Mouse (Mus musculus): Measurements from ENCODE around the gene Entpd3. TPM values are rescaled to one million over a fixed set of nuclear protein-coding genes. Genes with fewer than 3 reads are reported as not detected.

Gene Entpd3
- polyA plus RNA-seq, 1 experiment: 0.20 TPM

DNA sequence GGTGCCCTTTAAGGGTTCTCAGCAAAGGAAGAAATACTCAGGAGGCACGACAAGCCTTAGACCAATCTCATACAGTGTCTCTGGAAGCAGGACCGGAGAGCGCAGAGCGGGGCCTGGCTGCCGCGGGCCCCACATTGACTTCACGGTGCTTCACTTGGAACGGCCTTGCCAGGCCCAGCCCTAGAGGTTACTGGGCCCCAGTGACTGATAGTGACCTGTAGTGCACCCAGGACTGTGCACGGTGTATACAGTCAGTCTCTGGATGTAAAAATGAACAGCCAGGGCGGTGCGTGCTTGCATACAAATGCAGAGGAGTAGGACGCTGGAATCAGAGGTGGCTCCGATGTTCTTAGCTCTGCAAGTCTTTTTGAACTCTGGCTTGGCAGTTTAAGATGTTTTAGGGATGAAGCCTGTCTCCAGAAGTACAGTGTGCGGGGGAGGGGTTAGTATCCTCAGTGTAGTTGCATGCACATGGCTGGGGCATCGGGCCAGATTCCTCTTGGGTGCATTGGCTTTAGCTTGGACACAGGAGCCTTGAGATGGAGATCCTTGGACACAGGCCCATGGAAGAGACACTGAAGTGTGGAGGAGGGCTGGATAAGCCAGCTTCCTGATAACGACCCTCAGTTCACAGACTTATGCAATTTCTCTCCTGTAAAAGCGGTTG, 62.7 kb downstream of the Entpd3 start:
- TF ChIP-seq POLR2A (IDR thresholded peaks at IDR 0.05; ENCODE audit: low read depth, low read length) (no peak), CTCF (IDR thresholded peaks at IDR 0.05; ENCODE audit: extremely low read depth, insufficient read depth, insufficient read length, insufficient replicate concordance) (no peak)
- H3K4me3 ChIP-seq (ENCODE audit: extremely low read depth, insufficient read depth, insufficient read length): no peak overlapping the region; the same call in 1 of the 2 replicates
- no peaks in the 10 kb centered on the region for H3K27me3 ChIP-seq (ENCODE audit: control insufficient read depth, insufficient read depth, low read length)
- 58% methylated on average over 17 of the region's 17 CpGs for WGBS
- H3K4me1 ChIP-seq (ENCODE audit: control insufficient read depth, insufficient read depth, insufficient read length): no peaks in the 10 kb centered on the region
- H3K27ac ChIP-seq (ENCODE audit: insufficient read depth, low read length): no peak overlapping the region
- no peaks in the 10 kb centered on the region for H3K36me3 ChIP-seq (ENCODE audit: control insufficient read depth, insufficient read depth, low read length)
- DNase-seq (ENCODE audit: low read depth in 1 of 2, low spot score in 2 of 2): no peak

DNA sequence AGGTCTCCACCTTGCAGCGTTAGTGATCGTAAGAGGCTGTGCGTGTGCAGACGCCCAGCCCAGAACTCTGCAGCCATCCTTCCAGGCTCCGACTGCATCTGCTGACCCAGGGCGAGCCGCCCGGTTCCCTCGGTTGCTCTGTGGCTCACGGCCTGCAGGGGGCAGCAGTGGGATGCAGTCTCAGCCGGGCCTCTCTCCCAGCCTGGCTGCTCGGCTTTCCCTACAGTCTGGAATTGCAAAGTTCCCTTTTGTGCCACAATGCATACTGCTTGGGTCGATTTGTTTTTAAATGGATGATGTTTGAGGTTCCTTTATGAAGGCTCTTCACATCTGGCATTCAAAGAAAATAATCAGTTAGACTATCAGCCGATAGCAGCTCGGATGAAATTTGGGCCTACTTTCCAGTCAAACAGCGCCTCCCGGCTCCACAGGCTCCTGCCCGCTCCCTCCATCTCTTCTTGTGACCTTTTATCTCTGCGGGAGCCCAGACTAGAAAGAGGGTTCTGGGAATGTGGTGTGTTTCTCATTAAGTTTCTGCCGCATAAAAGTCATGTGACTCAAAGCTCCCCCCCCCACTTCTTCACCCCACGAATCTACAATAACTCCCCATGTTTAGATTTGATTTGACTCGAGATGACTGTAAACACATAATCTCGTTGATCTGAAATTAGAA, 63.4 kb downstream of the Entpd3 start:
- H3K27ac ChIP-seq (ENCODE audit: insufficient read depth, low read length): no peak overlapping the region
- WGBS: 31% methylated on average over 23 of the region's 23 CpGs
- DNase-seq (ENCODE audit: low read depth in 1 of 2, low spot score in 2 of 2): peak in 1 of 2 experiments; percentile 53
- no peaks in the 10 kb centered on the region for H3K36me3 ChIP-seq (ENCODE audit: control insufficient read depth, insufficient read depth, low read length)
- H3K4me1 ChIP-seq (ENCODE audit: control insufficient read depth, insufficient read depth, insufficient read length): no peaks in the 10 kb centered on the region
- no peak overlapping the region for H3K4me3 ChIP-seq (ENCODE audit: extremely low read depth, insufficient read depth, insufficient read length)
- no peaks in the 10 kb centered on the region for H3K27me3 ChIP-seq (ENCODE audit: control insufficient read depth, insufficient read depth, low read length)
- TF ChIP-seq CTCF (IDR thresholded peaks at IDR 0.05; ENCODE audit: extremely low read depth, insufficient read depth, insufficient read length, insufficient replicate concordance) (peak; percentile 95), POLR2A (IDR thresholded peaks at IDR 0.05; ENCODE audit: low read depth, low read length) (no peak)

GRCm38 (mm10) chr9:120603512-120603908, 63.9 kb downstream of the Entpd3 start:
- no peaks in the 10 kb centered on the region for H3K4me1 ChIP-seq (ENCODE audit: control insufficient read depth, insufficient read depth, insufficient read length)
- DNase-seq (ENCODE audit: low read depth in 1 of 2, low spot score in 2 of 2): no peak
- no peaks in the 10 kb centered on the region for H3K36me3 ChIP-seq (ENCODE audit: control insufficient read depth, insufficient read depth, low read length)
- H3K27ac ChIP-seq (ENCODE audit: insufficient read depth, low read length): no peak overlapping the region
- no peaks in the 10 kb centered on the region for H3K27me3 ChIP-seq (ENCODE audit: control insufficient read depth, insufficient read depth, low read length)
- no peak for TF ChIP-seq POLR2A (IDR thresholded peaks at IDR 0.05; ENCODE audit: low read depth, low read length)
- WGBS: 80% methylated on average over 10 of the region's 10 CpGs
- no peak overlapping the region for H3K4me3 ChIP-seq (ENCODE audit: extremely low read depth, insufficient read depth, insufficient read length)

DNA sequence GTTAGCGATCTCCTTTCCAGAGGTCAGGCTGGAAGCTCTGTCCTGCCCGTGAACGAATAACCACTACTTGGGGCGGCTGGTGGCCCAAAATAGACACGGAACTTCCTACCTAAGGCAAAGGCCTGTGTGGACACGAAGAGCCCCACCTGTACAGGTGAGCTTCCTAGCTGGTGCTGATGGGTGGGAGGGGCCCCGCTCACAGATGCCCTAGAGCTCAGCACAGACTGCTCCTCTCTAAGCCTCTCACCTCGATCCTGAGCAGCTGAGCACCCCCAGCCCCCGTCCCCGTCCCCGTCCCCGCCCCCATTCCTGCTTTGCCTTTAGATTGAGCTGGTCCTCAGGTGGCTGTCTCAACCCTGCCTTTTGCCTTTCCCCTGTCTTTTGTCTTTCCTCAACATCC, 64.3 kb downstream of the Entpd3 start:
- H3K4me3 ChIP-seq (ENCODE audit: extremely low read depth, insufficient read depth, insufficient read length): no peak overlapping the region
- H3K4me1 ChIP-seq (ENCODE audit: control insufficient read depth, insufficient read depth, insufficient read length): no peaks in the 10 kb centered on the region
- no peak overlapping the region for H3K27ac ChIP-seq (ENCODE audit: insufficient read depth, low read length)
- DNase-seq (ENCODE audit: low read depth in 1 of 2, low spot score in 2 of 2): no peak
- H3K36me3 ChIP-seq (ENCODE audit: control insufficient read depth, insufficient read depth, low read length): no peaks in the 10 kb centered on the region
- TF ChIP-seq POLR2A (IDR thresholded peaks at IDR 0.05; ENCODE audit: low read depth, low read length) (no peak), CTCF (IDR thresholded peaks at IDR 0.05; ENCODE audit: extremely low read depth, insufficient read depth, insufficient read length, insufficient replicate concordance) (no peak)
- 81% methylated on average over 12 of the region's 12 CpGs for WGBS
- H3K27me3 ChIP-seq (ENCODE audit: control insufficient read depth, insufficient read depth, low read length): no peaks in the 10 kb centered on the region

GRCm38 (mm10) chr9:120611055-120611454, 71.4 kb downstream of the Entpd3 start:
- H3K36me3 ChIP-seq (ENCODE audit: control insufficient read depth, insufficient read depth, low read length): no peaks in the 10 kb centered on the region
- no peak overlapping the region for H3K27ac ChIP-seq (ENCODE audit: insufficient read depth, low read length)
- H3K4me3 ChIP-seq (ENCODE audit: extremely low read depth, insufficient read depth, insufficient read length): no peak overlapping the region
- H3K27me3 ChIP-seq (ENCODE audit: control insufficient read depth, insufficient read depth, low read length): no peaks in the 10 kb centered on the region
- H3K4me1 ChIP-seq (ENCODE audit: control insufficient read depth, insufficient read depth, insufficient read length): no peaks in the 10 kb centered on the region
- DNase-seq (ENCODE audit: low read depth in 1 of 2, low spot score in 2 of 2): no peak
- TF ChIP-seq POLR2A (IDR thresholded peaks at IDR 0.05; ENCODE audit: low read depth, low read length): no peak
- TF ChIP-seq CTCF (IDR thresholded peaks at IDR 0.05; ENCODE audit: extremely low read depth, insufficient read depth, insufficient read length, insufficient replicate concordance): no peak

DNA sequence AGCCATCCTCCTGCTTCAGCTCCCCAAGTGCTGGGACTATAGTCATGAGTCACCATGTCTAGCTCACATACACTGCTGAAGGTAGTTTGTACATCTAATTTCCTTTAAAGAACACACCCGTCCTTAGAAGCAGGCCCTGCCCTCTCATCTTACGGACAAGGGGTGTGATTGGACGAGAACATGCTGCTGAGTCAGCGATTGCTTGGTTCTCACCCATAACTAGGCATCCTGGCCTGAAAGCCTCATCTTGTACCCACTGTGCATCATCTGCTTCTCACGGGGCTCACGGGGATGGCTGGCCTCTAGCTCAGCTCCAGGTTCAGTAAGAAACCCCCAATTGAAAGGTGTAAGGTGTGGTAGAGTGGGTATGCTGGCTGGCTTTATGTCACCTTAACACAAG, 74.4 kb downstream of the Entpd3 start:
- H3K4me1 ChIP-seq (ENCODE audit: control insufficient read depth, insufficient read depth, insufficient read length): no peaks in the 10 kb centered on the region
- no peak for DNase-seq (ENCODE audit: low read depth in 1 of 2, low spot score in 2 of 2)
- no peak for TF ChIP-seq CTCF (IDR thresholded peaks at IDR 0.05; ENCODE audit: extremely low read depth, insufficient read depth, insufficient read length, insufficient replicate concordance)
- no peak for TF ChIP-seq POLR2A (IDR thresholded peaks at IDR 0.05; ENCODE audit: low read depth, low read length)
- no peaks in the 10 kb centered on the region for H3K27me3 ChIP-seq (ENCODE audit: control insufficient read depth, insufficient read depth, low read length)
- 88% methylated on average over 6 of the region's 6 CpGs for WGBS
- no peak overlapping the region for H3K27ac ChIP-seq (ENCODE audit: insufficient read depth, low read length)
- H3K36me3 ChIP-seq (ENCODE audit: control insufficient read depth, insufficient read depth, low read length): no peaks in the 10 kb centered on the region
- no peak overlapping the region for H3K4me3 ChIP-seq (ENCODE audit: extremely low read depth, insufficient read depth, insufficient read length)

Other genes with a start within 250 kb of the Entpd3 start
- gene Myrip, start 238.3 kb upstream of the Entpd3 start, polyA plus RNA-seq (2012; rRNA removed): 0.13 and 1.2 TPM in 2 replicates
- gene Eif1b, start 47.6 kb upstream of the Entpd3 start, polyA plus RNA-seq (2012; rRNA removed): 33.3 and 52.1 TPM in 2 replicates
- gene Rpl14, start 31.6 kb downstream of the Entpd3 start, polyA plus RNA-seq (2012; rRNA removed): 353 and 541 TPM in 2 replicates

Data from spleen, adult 2 months (tissue).